ENCODE assay signal across 10 mouse cellular contexts in the genomic region with DNA sequence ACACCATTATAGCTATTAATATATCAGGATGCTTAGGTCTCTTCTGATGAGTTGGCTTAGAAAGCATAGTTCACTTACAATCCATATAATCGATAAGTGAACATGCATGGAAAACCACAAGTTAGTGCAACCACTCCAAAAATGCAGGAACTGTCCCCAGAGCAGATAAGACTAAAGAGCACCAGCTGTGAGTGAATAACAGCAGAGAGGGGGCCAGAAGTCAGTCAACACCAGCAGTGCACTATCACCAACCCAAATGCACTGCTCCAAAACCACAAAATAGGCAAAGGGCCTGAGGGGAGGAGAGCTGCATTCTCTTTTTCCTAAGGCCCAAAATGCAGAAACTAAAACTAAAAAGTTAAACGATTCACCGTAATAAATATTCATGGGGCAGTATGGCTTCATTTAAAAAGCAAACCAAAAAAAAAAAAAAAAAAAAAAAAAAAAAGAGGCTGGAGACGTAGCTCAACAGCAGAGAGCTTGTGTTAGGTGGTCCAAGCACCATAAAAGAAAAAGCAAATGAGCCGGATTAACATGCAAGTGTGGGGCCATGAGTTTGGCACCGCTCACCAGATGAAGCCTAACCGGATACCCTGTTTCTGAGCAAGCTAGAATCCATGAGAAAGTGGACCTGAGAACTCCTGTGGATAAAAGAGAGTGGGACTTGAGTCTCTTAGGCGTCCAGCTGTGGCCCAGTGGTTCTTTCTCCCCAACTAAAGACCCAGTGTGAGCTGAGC. TPM values are rescaled to one million over a fixed set of nuclear protein-coding genes. Genes with fewer than 3 reads are reported as not detected.
DNase-seq lines count a peak whose midpoint lies in the region; ATAC-seq and TF ChIP-seq lines count a peak whose summit lies in the region.
"Had no signal": no experiment of that assay in that cellular context is flagged by ENCODE, and none has a peak within 500 bp of the region (broad histone marks: within the 10 kb centered on the region; RNA-seq: fewer than 3 reads in every experiment).

No protein-coding gene starts in this region.

- 53% methylated on average over 8 of the region's 8 CpGs for WGBS in midbrain, embryonic 16.5 days
- 65% methylated on average over 8 of the region's 8 CpGs for WGBS in midbrain, embryonic 13.5 days
- 39% methylated on average over 8 of the region's 8 CpGs for WGBS in forebrain, embryonic 16.5 days
- 59% methylated on average over 8 of the region's 8 CpGs for WGBS in midbrain, postnatal 0 days

- peak overlapping the region; percentile 8; the same call in 1 of the 2 replicates for H3K27ac ChIP-seq in midbrain, embryonic 16.5 days (ENCODE audit: low read length)
- no peak overlapping the region for H3K27ac ChIP-seq in midbrain, embryonic 13.5 days
- H3K27ac ChIP-seq in forebrain, embryonic 16.5 days (ENCODE audit: low read length): peak overlapping the region; percentile 71
- H3K27ac ChIP-seq in midbrain, postnatal 0 days (ENCODE audit: low read depth, low read length): 0 out of 2 replicates have a peak overlapping the region, but pooled peaks have one; percentile 40
- H3K27ac ChIP-seq: limb, embryonic 12.5 days had no signal

- DNase-seq in frontal cortex, postnatal 25 days (ENCODE audit: low spot score in 2 of 2): no peak
- DNase-seq in midbrain, postnatal 0 days (ENCODE audit: low spot score): peak; percentile 49
- DNase-seq in frontal cortex, adult 2 months (ENCODE audit: extremely low spot score in 1 of 2, low spot score in 1 of 2): no peak
- DNase-seq: gastrocnemius, postnatal 10 days had no signal

- H3K36me3 ChIP-seq in midbrain, embryonic 16.5 days (ENCODE audit: control insufficient read depth, insufficient read depth, low read length): no peaks in the 10 kb centered on the region
- no peaks in the 10 kb centered on the region for H3K36me3 ChIP-seq in midbrain, embryonic 13.5 days
- H3K36me3 ChIP-seq in forebrain, embryonic 16.5 days (ENCODE audit: control insufficient read depth, insufficient read depth): no peaks in the 10 kb centered on the region
- H3K36me3 ChIP-seq in midbrain, postnatal 0 days (ENCODE audit: insufficient read depth, low read length): no peaks in the 10 kb centered on the region
- H3K36me3 ChIP-seq: limb, embryonic 12.5 days had no signal

- H3K4me2 ChIP-seq in midbrain, embryonic 16.5 days (ENCODE audit: low read length): no peak overlapping the region
- H3K4me2 ChIP-seq in midbrain, embryonic 13.5 days (replicated peaks): no peak overlapping the region
- no peak overlapping the region for H3K4me2 ChIP-seq in forebrain, embryonic 16.5 days (ENCODE audit: low read length)
- H3K4me2 ChIP-seq in midbrain, postnatal 0 days (ENCODE audit: low read depth, low read length, poor library complexity, severe bottlenecking): no peak overlapping the region
- H3K4me2 ChIP-seq: limb, embryonic 12.5 days had no signal

- no peaks in the 10 kb centered on the region for H3K9me3 ChIP-seq in midbrain, embryonic 16.5 days (replicated peaks; ENCODE audit: control insufficient read depth, low read length, poor library complexity, severe bottlenecking)
- no peaks in the 10 kb centered on the region for H3K9me3 ChIP-seq in midbrain, embryonic 13.5 days
- no peaks in the 10 kb centered on the region for H3K9me3 ChIP-seq in forebrain, embryonic 16.5 days (ENCODE audit: control insufficient read depth, low read length)
- H3K9me3 ChIP-seq in midbrain, postnatal 0 days (ENCODE audit: low read length): no peaks in the 10 kb centered on the region
- H3K9me3 ChIP-seq: limb, embryonic 12.5 days had no signal

- H3K4me1 ChIP-seq in midbrain, embryonic 16.5 days (ENCODE audit: control insufficient read depth, insufficient read depth, low read length): no peaks in the 10 kb centered on the region
- peaks cover 4% of the 10 kb centered on the region; the same call in 1 of the 2 replicates for H3K4me1 ChIP-seq in midbrain, embryonic 13.5 days (replicated peaks)
- peaks cover 10% of the 10 kb centered on the region; the same call in 1 of the 2 replicates for H3K4me1 ChIP-seq in forebrain, embryonic 16.5 days (replicated peaks; ENCODE audit: control insufficient read depth, insufficient read depth, low read length)
- H3K4me1 ChIP-seq in midbrain, postnatal 0 days (ENCODE audit: insufficient read depth, low read length): no peaks in the 10 kb centered on the region

- no peak for TF ChIP-seq CTCF in midbrain, postnatal 0 days (IDR thresholded peaks at IDR 0.05)

- no peak overlapping the region for H3K9ac ChIP-seq in midbrain, embryonic 16.5 days (ENCODE audit: low read depth, low read length)
- H3K9ac ChIP-seq in midbrain, embryonic 13.5 days (replicated peaks): no peak overlapping the region
- H3K9ac ChIP-seq in forebrain, embryonic 16.5 days (replicated peaks; ENCODE audit: low read depth, low read length): no peak overlapping the region
- no peak overlapping the region for H3K9ac ChIP-seq in midbrain, postnatal 0 days (replicated peaks; ENCODE audit: low read length, poor library complexity, severe bottlenecking)
- H3K9ac ChIP-seq: limb, embryonic 12.5 days had no signal

- no peak overlapping the region for H3K4me3 ChIP-seq in midbrain, embryonic 16.5 days (ENCODE audit: low read depth, low read length)
- no peak overlapping the region for H3K4me3 ChIP-seq in midbrain, embryonic 13.5 days (replicated peaks)
- H3K4me3 ChIP-seq in forebrain, embryonic 16.5 days (replicated peaks; ENCODE audit: low read length): no peak overlapping the region
- no peak overlapping the region for H3K4me3 ChIP-seq in midbrain, postnatal 0 days (ENCODE audit: low read depth, low read length)
- H3K4me3 ChIP-seq: limb, embryonic 12.5 days had no signal

- ATAC-seq in frontal cortex, adult (ENCODE audit: low TSS enrichment): 0 out of 2 replicates have a peak, but pooled peaks have one; percentile 14
- ATAC-seq in midbrain, embryonic 16.5 days: peak; percentile 21
- no peak for ATAC-seq in midbrain, embryonic 13.5 days
- peak; percentile 80 for ATAC-seq in forebrain, embryonic 16.5 days
- peak; percentile 63; the same call in 1 of the 2 replicates for ATAC-seq in midbrain, postnatal 0 days (ENCODE audit: low FRiP score)
- no peak for ATAC-seq in erythroblast, adult 5-6 weeks (replicated peaks; ENCODE audit: low FRiP score, poor library complexity, severe bottlenecking)

- no peaks in the 10 kb centered on the region for H3K27me3 ChIP-seq in midbrain, embryonic 16.5 days (ENCODE audit: control insufficient read depth, insufficient read depth, low read depth, low read length)
- peaks cover 10% of the 10 kb centered on the region; the same call in 1 of the 2 replicates for H3K27me3 ChIP-seq in midbrain, embryonic 13.5 days
- no peaks in the 10 kb centered on the region for H3K27me3 ChIP-seq in forebrain, embryonic 16.5 days (replicated peaks; ENCODE audit: control insufficient read depth, insufficient read depth, low read length)
- H3K27me3 ChIP-seq in midbrain, postnatal 0 days (ENCODE audit: insufficient read depth, low read length): no peaks in the 10 kb centered on the region
- H3K27me3 ChIP-seq: limb, embryonic 12.5 days had no signal

RNA-seq across cellular contexts. Expression of gene Rgcc, which starts 12.2 kb away (rescaled TPM):
- 26.3 and 36.4 TPM in 2 replicates for polyA plus RNA-seq in midbrain, embryonic 16.5 days (2015; fragmentation: Nextera tagmentation; extraction: Ambion mirVana)
- 10.4 and 13.7 TPM in 2 replicates for polyA plus RNA-seq in midbrain, embryonic 13.5 days (2015; fragmentation: Nextera tagmentation; extraction: Ambion mirVana)
- polyA plus RNA-seq in forebrain, embryonic 16.5 days (2015; fragmentation: Nextera tagmentation; extraction: Ambion mirVana): 58.0 and 62.8 TPM in 2 replicates
- total RNA-seq in midbrain, postnatal 0 days (2014; rRNA removed): 34.2 and 64.3 TPM in 2 replicates
- 29.9 and 40.6 TPM in 2 replicates for polyA plus RNA-seq in midbrain, postnatal 0 days (2015; fragmentation: Nextera tagmentation; extraction: Ambion mirVana)
- total RNA-seq in erythroblast, adult 5-6 weeks (2015; ENCODE audit: low replicate concordance): 63.7 and 78.6 TPM in 2 replicates
- total RNA-seq in erythroblast, adult 5-6 weeks (2017; ENCODE audit: low replicate concordance): 55.2 and 86.4 TPM in 2 replicates
- 88.9 and 107 TPM in 2 replicates for polyA plus RNA-seq in frontal cortex, adult 2 months (2012; rRNA removed)

Comparison
In these comparisons a context has a peak if more than half of its experiments do, and no peak if none do; other contexts are left out.
1. ATAC-seq: peak in frontal cortex, adult (single experiment), midbrain, embryonic 16.5 days (single experiment), forebrain, embryonic 16.5 days (single experiment) and midbrain, postnatal 0 days (single experiment); none in midbrain, embryonic 13.5 days (single experiment) and erythroblast, adult 5-6 weeks (single experiment).